Mouse (Mus musculus) forebrain, embryonic 13.5 days (tissue): ENCODE measurements around the gene Zfp672. TPM values are rescaled to one million over a fixed set of nuclear protein-coding genes. Genes with fewer than 3 reads are reported as not detected.

ENCODE experiments used
- ATAC-seq: fragments of 200-750 bp; cut with Nextera tagmentation; 2 replicates; pipeline ENCODE4 v1.8.0; 2017
- H3K27ac ChIP-seq: fragments of 300-500 bp; sonication (generic); 2 replicates; pipeline ENCODE4 v1.5.1; 2015; ENCODE audit warnings: inconsistent platforms, mild to moderate bottlenecking, moderate library complexity
- H3K27me3 ChIP-seq: fragments of 300-500 bp; sonication (generic); 2 replicates; pipeline ENCODE4 v1.6.1; 2015; ENCODE audit warnings: mild to moderate bottlenecking, inconsistent platforms
- H3K36me3 ChIP-seq: fragments of 300-500 bp; sonication (generic); 2 replicates; pipeline ENCODE4 v1.6.1; 2015; ENCODE audit warnings: mild to moderate bottlenecking, inconsistent platforms; ENCODE audit not compliant: poor library complexity, severe bottlenecking
- H3K4me1 ChIP-seq: fragments of 300-500 bp; sonication (generic); 2 replicates; pipeline ENCODE4 v1.6.1; 2015; ENCODE audit warnings: inconsistent platforms
- H3K4me2 ChIP-seq: fragments of 300-500 bp; sonication (generic); 2 replicates; pipeline ENCODE4 v1.6.1; 2015; ENCODE audit warnings: inconsistent platforms, mild to moderate bottlenecking, moderate library complexity
- H3K4me3 ChIP-seq: fragments of 300-500 bp; sonication (generic); 2 replicates; pipeline ENCODE4 v1.5.1; 2015; ENCODE audit warnings: mild to moderate bottlenecking, inconsistent platforms
- H3K9ac ChIP-seq: fragments of 300-500 bp; sonication (generic); 2 replicates; pipeline ENCODE4 v1.6.1; 2015; ENCODE audit warnings: mild to moderate bottlenecking, inconsistent platforms
- H3K9me3 ChIP-seq: fragments of 300-500 bp; sonication (generic); replicated peaks from 2 replicates; pipeline ENCODE4 v1.6.1; 2016; ENCODE audit warnings: inconsistent platforms
- WGBS: fragments of 180-500 bp; shearing (Covaris S2); methylation state at CpG from one replicate; pipeline ENCODE4 v1.1.7; 2015; 5-methylcytosine and 5-hydroxymethylcytosine counted together
- polyA plus RNA-seq: library from polyadenylated mRNA; unstranded; fragments of >200 nt; fragmentation: Nextera tagmentation; extraction: Ambion mirVana; gene quantifications from 2 replicates; pipeline ENCODE4 v1.2.1, GENCODE M21; 2015

Zfp672 gene
- polyA plus RNA-seq, 1 experiment from 2014 or later: 38.1 TPM

- ATAC-seq: peak; percentile 90
- WGBS: under 1% methylated on average over 36 of the region's 36 CpGs
- Histone ChIP-seq H3K4me3 (peak overlapping the region; percentile 58), H3K4me1 (peaks cover 16% of the 10 kb centered on the region), H3K9me3 (no peaks in the 10 kb centered on the region), H3K27me3 (no peaks in the 10 kb centered on the region), H3K27ac (peak overlapping the region; percentile 87), H3K9ac (peak overlapping the region; percentile 67), H3K4me2 (peak overlapping the region; percentile 64), H3K36me3 (no peaks in the 10 kb centered on the region)
Observed at GRCm38 (mm10) chr11:58301837-58302754, 28.0 kb downstream of the Zfp672 start.

DNA sequence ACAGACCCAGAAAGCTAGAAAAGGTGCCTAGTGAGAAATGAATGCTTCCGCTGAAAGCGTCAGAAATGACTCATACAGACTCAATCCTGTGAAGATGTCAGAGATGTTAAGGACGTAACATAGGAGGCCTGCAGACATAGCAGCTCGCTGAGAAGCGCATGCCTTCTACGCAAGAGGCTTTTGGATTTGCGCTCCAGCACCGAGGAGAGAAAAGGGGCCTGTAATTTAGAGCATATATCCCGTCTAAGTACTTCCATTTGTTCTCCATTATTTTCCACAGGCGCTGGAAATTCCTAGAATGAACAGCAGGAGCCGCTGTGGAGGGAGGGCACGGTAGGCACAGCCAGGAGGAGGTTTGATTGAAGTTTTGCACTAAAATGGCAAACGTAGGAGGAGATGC lies 29.1 kb downstream of the Zfp672 start:
- peak overlapping the region; percentile 64 for H3K4me2 ChIP-seq
- peak overlapping the region; percentile 58 for H3K4me3 ChIP-seq
- H3K9me3 ChIP-seq: no peaks in the 10 kb centered on the region
- no peaks in the 10 kb centered on the region for H3K36me3 ChIP-seq
- H3K27me3 ChIP-seq: no peaks in the 10 kb centered on the region
- 12% methylated on average over 13 of the region's 13 CpGs for WGBS
- H3K9ac ChIP-seq: no peak overlapping the region
- peak overlapping the region; percentile 59 for H3K27ac ChIP-seq
- peak; percentile 9 for ATAC-seq
- H3K4me1 ChIP-seq: peaks cover 10% of the 10 kb centered on the region

DNA sequence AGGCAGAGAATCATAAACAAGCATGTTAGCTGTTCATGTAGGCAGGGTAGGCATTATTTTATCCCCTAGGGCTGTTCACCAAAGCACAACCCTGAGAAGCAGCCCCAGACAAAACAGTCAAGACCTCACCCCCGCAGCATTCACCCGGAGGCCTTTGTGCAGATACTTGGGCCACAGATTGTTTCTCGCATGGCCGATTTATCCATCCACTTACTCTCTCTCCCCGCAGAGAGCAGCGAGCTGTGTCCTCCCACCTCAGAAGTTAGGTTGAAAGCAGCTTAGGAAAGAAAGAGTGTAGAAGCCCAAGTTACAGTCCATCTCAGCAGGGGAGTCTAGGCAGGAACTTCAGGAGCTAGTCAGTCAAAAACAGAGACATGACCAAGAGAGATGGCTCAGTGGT lies 32.7 kb downstream of the Zfp672 start:
- Histone ChIP-seq H3K4me1 (no peaks in the 10 kb centered on the region), H3K27me3 (no peaks in the 10 kb centered on the region), H3K9me3 (no peaks in the 10 kb centered on the region), H3K27ac (no peak overlapping the region), H3K9ac (no peak overlapping the region), H3K36me3 (no peaks in the 10 kb centered on the region), H3K4me3 (no peak overlapping the region), H3K4me2 (no peak overlapping the region)
- 24% methylated on average over 6 of the region's 6 CpGs for WGBS
- no peak for ATAC-seq

GRCm38 (mm10) chr11:58292791-58293190 lies 37.3 kb downstream of the Zfp672 start:
- 61% methylated on average over 4 of the region's 4 CpGs for WGBS
- H3K27ac ChIP-seq: no peak overlapping the region
- no peaks in the 10 kb centered on the region for H3K27me3 ChIP-seq
- H3K4me1 ChIP-seq: no peaks in the 10 kb centered on the region
- no peaks in the 10 kb centered on the region for H3K36me3 ChIP-seq
- no peak overlapping the region for H3K9ac ChIP-seq
- no peak overlapping the region for H3K4me2 ChIP-seq
- no peaks in the 10 kb centered on the region for H3K9me3 ChIP-seq
- ATAC-seq: no peak
- H3K4me3 ChIP-seq: no peak overlapping the region

DNA sequence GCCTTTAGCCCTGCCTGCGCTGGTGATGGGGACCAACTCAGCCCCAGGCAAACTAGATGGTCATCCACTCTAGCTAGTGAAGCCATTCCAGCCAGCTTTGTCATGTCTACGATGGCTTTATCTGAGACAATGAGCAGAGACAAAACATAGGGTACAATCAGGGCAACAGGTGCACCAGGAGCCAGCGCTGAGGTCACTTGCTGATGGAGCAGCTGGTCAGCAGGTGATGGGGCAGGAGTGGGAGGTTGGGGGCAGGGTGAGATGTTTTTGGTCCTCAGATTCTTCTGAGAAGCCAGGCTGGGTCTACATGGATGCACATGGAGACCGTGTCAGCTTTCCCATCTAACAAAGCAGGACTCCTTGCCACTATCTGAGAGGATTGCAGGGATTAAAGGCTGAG lies 39.3 kb downstream of the Zfp672 start:
- WGBS: 82% methylated on average over 4 of the region's 4 CpGs
- Histone ChIP-seq H3K36me3 (no peaks in the 10 kb centered on the region), H3K9ac (no peak overlapping the region), H3K27ac (no peak overlapping the region), H3K9me3 (no peaks in the 10 kb centered on the region), H3K4me2 (no peak overlapping the region), H3K4me1 (no peaks in the 10 kb centered on the region), H3K4me3 (no peak overlapping the region), H3K27me3 (no peaks in the 10 kb centered on the region)
- no peak for ATAC-seq

DNA sequence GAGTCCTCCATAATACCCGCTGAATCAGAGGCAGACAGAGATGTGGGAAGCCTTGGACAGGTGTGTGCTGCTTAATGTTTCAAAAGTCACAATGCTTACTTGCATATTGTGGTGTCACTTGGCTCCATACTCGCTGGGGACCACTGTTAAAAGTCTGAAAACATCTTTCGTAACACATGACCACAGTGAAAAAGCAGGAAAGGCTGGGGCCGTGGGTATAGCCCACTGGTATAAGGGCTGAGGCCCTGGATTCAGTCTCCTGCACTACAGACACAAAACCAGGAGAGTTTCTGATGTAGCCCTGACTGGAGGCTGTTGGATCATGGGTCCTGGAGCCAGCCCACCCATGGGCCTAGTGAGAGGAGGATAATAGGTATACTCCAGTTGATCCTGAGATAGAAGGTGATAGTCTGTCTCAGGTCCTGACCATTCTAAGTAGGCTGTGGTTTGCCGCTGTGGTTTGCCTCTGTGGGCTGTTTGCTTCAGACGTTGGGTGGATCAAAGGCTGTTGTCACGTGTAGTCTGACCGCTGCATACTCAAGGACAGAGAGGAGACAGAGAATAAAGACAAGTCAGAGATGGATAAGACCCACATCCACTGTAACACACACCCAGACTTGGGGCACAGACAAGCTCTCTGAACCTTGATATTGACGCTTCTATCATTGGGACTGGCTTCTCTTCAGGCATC lies 40.0 kb downstream of the Zfp672 start:
- no peak overlapping the region for H3K27ac ChIP-seq
- no peaks in the 10 kb centered on the region for H3K27me3 ChIP-seq
- H3K4me1 ChIP-seq: no peaks in the 10 kb centered on the region
- no peak for ATAC-seq
- H3K9ac ChIP-seq: no peak overlapping the region
- H3K4me3 ChIP-seq: no peak overlapping the region
- 81% methylated on average over 9 of the region's 9 CpGs for WGBS
- H3K9me3 ChIP-seq: no peaks in the 10 kb centered on the region
- no peak overlapping the region for H3K4me2 ChIP-seq
- H3K36me3 ChIP-seq: no peaks in the 10 kb centered on the region

GRCm38 (mm10) chr11:58282518-58282917 lies 47.6 kb downstream of the Zfp672 start:
- H3K9me3 ChIP-seq: no peaks in the 10 kb centered on the region
- no peak overlapping the region for H3K27ac ChIP-seq
- no peaks in the 10 kb centered on the region for H3K36me3 ChIP-seq
- H3K4me1 ChIP-seq: no peaks in the 10 kb centered on the region
- 88% methylated on average over 5 of the region's 5 CpGs for WGBS
- ATAC-seq: no peak
- no peak overlapping the region for H3K4me3 ChIP-seq
- H3K27me3 ChIP-seq: no peaks in the 10 kb centered on the region
- no peak overlapping the region for H3K4me2 ChIP-seq
- no peak overlapping the region for H3K9ac ChIP-seq

DNA sequence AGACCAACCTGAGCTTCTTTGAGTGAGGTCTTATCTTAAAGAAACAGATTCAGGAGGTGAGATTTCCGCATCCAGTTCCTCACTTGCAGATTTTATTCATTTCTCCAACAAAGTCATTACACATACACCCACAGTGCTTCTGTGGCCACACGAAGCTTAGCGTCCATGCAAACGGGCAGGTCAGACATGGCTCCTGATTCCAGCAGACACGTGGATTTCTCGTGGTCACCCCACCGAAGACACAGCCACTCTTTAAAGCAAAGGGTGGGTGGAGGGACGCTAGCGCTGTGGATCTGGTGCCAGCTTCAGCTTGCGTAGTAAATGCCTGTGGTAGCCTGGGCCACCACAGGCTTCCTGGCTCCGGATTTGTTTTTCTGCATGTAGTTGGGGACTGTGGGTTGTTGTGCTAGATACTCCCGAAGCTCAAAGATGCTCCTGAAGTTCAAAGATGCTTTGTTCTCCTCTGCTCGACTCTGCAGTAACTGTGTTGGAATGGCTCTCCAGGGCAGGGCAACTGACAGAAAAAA lies 48.1 kb downstream of the Zfp672 start:
- no peaks in the 10 kb centered on the region for H3K36me3 ChIP-seq
- WGBS: 88% methylated on average over 13 of the region's 13 CpGs
- no peak overlapping the region for H3K27ac ChIP-seq
- no peak overlapping the region for H3K4me3 ChIP-seq
- H3K4me2 ChIP-seq: no peak overlapping the region
- H3K9me3 ChIP-seq: no peaks in the 10 kb centered on the region
- H3K9ac ChIP-seq: no peak overlapping the region
- H3K27me3 ChIP-seq: no peaks in the 10 kb centered on the region
- H3K4me1 ChIP-seq: no peaks in the 10 kb centered on the region
- no peak for ATAC-seq

- 74% methylated on average over 4 of the region's 4 CpGs for WGBS
- no peak for ATAC-seq
Observed at GRCm38 (mm10) chr11:58275756-58276155, 54.4 kb downstream of the Zfp672 start.

DNA sequence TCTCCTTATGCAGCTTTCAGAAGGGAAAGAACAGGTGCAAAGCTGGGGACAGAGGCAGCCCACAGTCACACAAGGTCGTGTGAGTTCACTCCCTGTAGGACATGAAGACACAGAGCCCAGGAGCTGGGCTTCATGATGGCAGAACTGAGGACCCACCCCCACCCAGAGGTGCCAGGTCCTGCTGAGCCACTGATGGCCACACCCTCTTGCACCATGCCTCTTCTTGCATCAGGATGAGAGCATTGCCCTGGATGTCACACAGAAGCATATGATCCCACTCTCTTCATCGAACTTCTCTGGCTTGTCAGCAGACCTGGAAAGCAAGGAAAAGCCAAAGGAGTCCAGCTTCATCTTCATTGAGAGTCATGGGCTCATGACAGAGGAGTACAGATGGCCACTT lies 55.6 kb downstream of the Zfp672 start, which contains the start of gene 4930438A08Rik:
Gene 4930438A08Rik (plus strand): TSS at position 228 of the 400 bp plus-strand sequence.
- Histone ChIP-seq H3K27ac (no peak within 1 kb of the TSS), H3K4me1 (no peaks in the 10 kb centered on the region), H3K4me3 (no peak within 1 kb of the TSS), H3K4me2 (no peak within 1 kb of the TSS), H3K9me3 (no peaks in the 10 kb centered on the region), H3K36me3 (no peaks in the 10 kb centered on the region), H3K27me3 (no peaks in the 10 kb centered on the region), H3K9ac (no peak within 1 kb of the TSS)
- ATAC-seq: no peak
- WGBS: 69% methylated on average over 2 of the region's 2 CpGs

More at GRCm38 (mm10) chr11:58275756-58276155, 54.4 kb downstream of the Zfp672 start:
- Histone ChIP-seq H3K9me3 (no peaks in the 10 kb centered on the region), H3K4me1 (no peaks in the 10 kb centered on the region), H3K4me2 (no peak overlapping the region), H3K27ac (no peak overlapping the region), H3K27me3 (no peaks in the 10 kb centered on the region), H3K36me3 (no peaks in the 10 kb centered on the region), H3K9ac (no peak overlapping the region), H3K4me3 (no peak overlapping the region)

- Histone ChIP-seq H3K4me3 (no peak overlapping the region), H3K9ac (no peak overlapping the region), H3K4me2 (no peak overlapping the region), H3K9me3 (no peaks in the 10 kb centered on the region), H3K27me3 (no peaks in the 10 kb centered on the region), H3K36me3 (no peaks in the 10 kb centered on the region), H3K4me1 (no peaks in the 10 kb centered on the region), H3K27ac (no peak overlapping the region)
- ATAC-seq: no peak
- 94% methylated on average over 3 of the region's 3 CpGs for WGBS
Observed at GRCm38 (mm10) chr11:58268285-58268684, 61.9 kb downstream of the Zfp672 start.
